Mouse (Mus musculus) forebrain, embryonic 11.5 days (tissue): ENCODE results near the gene Frmd4a. TPM values are rescaled to one million over a fixed set of nuclear protein-coding genes. Genes with fewer than 3 reads are reported as not detected.
"Not testable (repeated sequence)": the region's sequence is repeated elsewhere in the genome, so short reads cannot be mapped to it uniquely, and the experiment has no call there.

Experiments
- ATAC-seq: fragments of 200-750 bp; cut with Nextera tagmentation; replicated peaks from 2 replicates; pipeline ENCODE4 v1.8.0; 2017; ENCODE audit warnings: moderate TSS enrichment; ENCODE audit not compliant: low FRiP score
- DNase-seq: peaks from one replicate; pipeline ENCODE4 v3.0.0-alpha.2; 2017; ENCODE audit warnings: low spot score
- H3K27ac ChIP-seq: fragments of 300-500 bp; sonication (generic); 2 replicates; pipeline ENCODE4 v1.5.1; 2014; ENCODE audit warnings: low read depth, low read length
- H3K27me3 ChIP-seq: fragments of 300-500 bp; sonication (generic); 2 replicates; pipeline ENCODE4 v1.6.1; 2014; ENCODE audit warnings: mild to moderate bottlenecking, low read length, mixed read lengths; ENCODE audit not compliant: control insufficient read depth, insufficient read depth
- H3K36me3 ChIP-seq: fragments of 300-500 bp; sonication (generic); 2 replicates; pipeline ENCODE4 v1.6.1; 2014; ENCODE audit warnings: mild to moderate bottlenecking, low read length, moderate library complexity, mixed read lengths; ENCODE audit not compliant: control insufficient read depth, insufficient read depth
- H3K4me1 ChIP-seq: fragments of 300-500 bp; sonication (generic); replicated peaks from 2 replicates; pipeline ENCODE4 v1.6.1; 2014; ENCODE audit warnings: low read length, mixed read lengths; ENCODE audit not compliant: control insufficient read depth, insufficient read depth
- H3K4me2 ChIP-seq: fragments of 300-500 bp; sonication (generic); 2 replicates; pipeline ENCODE4 v1.6.1; 2014; ENCODE audit warnings: low read depth, mild to moderate bottlenecking, low read length, moderate library complexity, mixed read lengths; ENCODE audit not compliant: severe bottlenecking
- H3K4me3 ChIP-seq: fragments of 300-500 bp; sonication (generic); 2 replicates; pipeline ENCODE4 v1.5.1; 2014; ENCODE audit warnings: low read depth, low read length
- H3K9ac ChIP-seq: fragments of 300-500 bp; sonication (generic); 2 replicates; pipeline ENCODE4 v1.6.1; 2014; ENCODE audit warnings: low read length
- H3K9me3 ChIP-seq: fragments of 300-500 bp; sonication (generic); 2 replicates; pipeline ENCODE4 v1.6.1; 2016; ENCODE audit warnings: low read length, mixed read lengths; ENCODE audit not compliant: control insufficient read depth
- WGBS: fragments of 180-500 bp; shearing (Covaris S2); extraction: QIAGEN DNeasy Blood & Tissue Kit; methylation state at CpG from one replicate; pipeline ENCODE4 v1.1.7; 2014; 5-methylcytosine and 5-hydroxymethylcytosine counted together
- polyA plus RNA-seq: library from polyadenylated mRNA; unstranded; fragments of >200 nt; fragmentation: Nextera tagmentation; extraction: Ambion mirVana; gene quantifications from 2 replicates; pipeline ENCODE4 v1.2.1, GENCODE M21; 2014

The Frmd4a gene
- polyA plus RNA-seq, 1 experiment from 2014 or later, result 50.3 TPM

DNA sequence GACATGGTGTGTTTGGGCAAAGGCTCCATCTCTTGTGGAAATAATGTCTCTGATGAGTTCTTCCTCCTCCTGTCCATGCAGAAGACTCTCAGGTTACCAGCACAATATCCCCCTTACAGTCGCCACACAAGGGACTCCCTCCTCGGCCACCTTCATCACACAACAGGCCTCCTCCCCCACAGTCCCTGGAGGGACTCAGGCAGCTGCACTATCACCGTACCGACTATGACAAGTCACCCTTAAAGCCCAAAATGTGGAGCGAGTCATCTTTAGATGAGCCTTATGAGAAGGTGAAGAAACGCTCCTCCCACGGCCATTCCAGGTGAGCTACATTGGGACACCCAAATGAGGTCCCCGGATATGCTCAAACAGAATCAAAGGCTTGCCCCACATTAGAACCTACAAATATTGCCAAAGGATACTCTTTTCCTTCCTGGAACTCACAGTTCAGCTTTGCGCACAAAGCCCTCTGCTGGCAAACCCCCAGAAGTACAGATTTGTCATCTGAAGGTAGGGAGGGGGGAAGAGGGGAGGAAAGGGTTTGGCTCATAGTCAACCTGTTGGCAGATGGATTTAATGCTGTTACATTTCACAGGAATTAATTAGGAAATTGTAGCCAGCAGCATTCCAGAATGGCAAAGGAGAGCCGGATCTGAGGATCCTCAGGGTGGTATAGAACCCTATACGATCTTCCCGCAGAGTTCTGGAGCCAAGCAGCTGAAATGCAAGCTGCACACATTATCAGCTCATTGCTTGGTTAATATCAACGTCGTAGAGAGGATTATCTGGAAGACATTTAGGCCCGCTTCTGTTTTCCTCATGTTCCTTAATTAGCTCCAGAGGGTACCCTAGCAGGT lies 583.7 kb downstream of the Frmd4a start:
- no peak overlapping the region for H3K4me3 ChIP-seq
- H3K36me3 ChIP-seq, result peaks cover 25% of the 10 kb centered on the region
- peak; percentile 58 for DNase-seq
- H3K4me1 ChIP-seq, result no peaks in the 10 kb centered on the region
- 69% methylated on average over 15 of the region's 15 CpGs for WGBS
- no peak overlapping the region for H3K27ac ChIP-seq
- H3K9me3 ChIP-seq, result no peaks in the 10 kb centered on the region
- H3K4me2 ChIP-seq, result no peak overlapping the region
- no peak overlapping the region for H3K9ac ChIP-seq
- no peaks in the 10 kb centered on the region for H3K27me3 ChIP-seq
- no peak for ATAC-seq

GRCm38 (mm10) chr2:4603361-4603945 lies 585.9 kb downstream of the Frmd4a start:
- WGBS, result 91% methylated on average over 33 of the region's 33 CpGs
- ATAC-seq, result 0 out of 2 replicates have a peak, but pooled peaks have one; percentile 15
- peaks cover 28% of the 10 kb centered on the region for H3K36me3 ChIP-seq

DNA sequence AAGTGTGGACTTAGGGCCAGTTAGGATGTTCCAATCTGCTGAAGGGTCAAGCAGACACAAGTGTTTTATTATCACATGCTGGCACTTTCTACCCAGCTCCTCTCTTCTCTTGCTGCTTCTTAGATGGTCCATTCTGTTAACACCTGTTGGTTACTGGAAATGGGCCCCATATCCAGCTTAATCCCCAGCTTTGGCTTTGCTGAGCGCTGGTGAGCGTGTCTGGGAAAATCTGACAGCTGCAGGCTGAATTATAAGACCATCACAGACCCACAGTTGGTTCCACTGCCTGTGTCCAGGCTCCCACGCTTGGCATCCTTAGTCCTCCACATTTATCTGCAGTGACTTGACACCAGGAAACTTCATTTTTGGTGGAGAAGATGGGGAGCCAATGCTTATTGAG lies 589.0 kb downstream of the Frmd4a start:
- ATAC-seq, result no peak
- no peaks in the 10 kb centered on the region for H3K9me3 ChIP-seq
- H3K27me3 ChIP-seq, result no peaks in the 10 kb centered on the region
- no peak overlapping the region for H3K4me2 ChIP-seq
- 96% methylated on average over 3 of the region's 3 CpGs for WGBS
- H3K9ac ChIP-seq, result no peak overlapping the region
- peaks cover 31% of the 10 kb centered on the region for H3K36me3 ChIP-seq
- peak; percentile 25 for DNase-seq
- no peak overlapping the region for H3K4me3 ChIP-seq
- no peak overlapping the region for H3K27ac ChIP-seq
- no peaks in the 10 kb centered on the region for H3K4me1 ChIP-seq

More at GRCm38 (mm10) chr2:4603361-4603945, 585.9 kb downstream of the Frmd4a start:
- Histone ChIP-seq H3K4me3 (no peak overlapping the region), H3K9me3 (no peaks in the 10 kb centered on the region), H3K27ac (no peak overlapping the region), H3K4me1 (no peaks in the 10 kb centered on the region), H3K27me3 (no peaks in the 10 kb centered on the region), H3K9ac (no peak overlapping the region), H3K4me2 (no peak overlapping the region)
- no peak for DNase-seq

DNA sequence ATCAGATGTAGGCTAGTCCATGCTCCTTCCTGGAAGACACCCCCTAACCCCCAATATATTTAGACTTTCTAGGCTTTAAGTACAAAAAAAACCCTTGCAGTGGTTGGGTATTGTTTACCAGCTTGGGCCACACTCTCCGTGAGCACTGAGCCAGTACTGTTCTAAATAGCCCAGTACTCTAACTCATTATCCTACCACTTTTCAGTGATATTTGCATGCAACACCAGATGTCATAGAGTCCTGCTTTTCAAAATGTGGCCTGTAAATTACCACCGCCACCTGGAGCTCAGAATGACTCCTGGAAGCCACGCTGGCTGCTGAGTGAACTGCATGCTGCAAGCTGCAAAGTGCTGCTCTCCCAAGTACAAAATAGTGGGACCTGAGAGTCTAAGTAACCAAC lies 590.7 kb downstream of the Frmd4a start:
- WGBS, result 88% methylated on average over 3 of the region's 3 CpGs
- H3K27ac ChIP-seq, result no peak overlapping the region
- H3K9ac ChIP-seq, result no peak overlapping the region
- H3K4me3 ChIP-seq, result no peak overlapping the region
- H3K36me3 ChIP-seq, result peaks cover 22% of the 10 kb centered on the region
- ATAC-seq (no peak), DNase-seq (peak; percentile 25)
- H3K9me3 ChIP-seq, result no peaks in the 10 kb centered on the region
- H3K4me1 ChIP-seq, result no peaks in the 10 kb centered on the region
- no peaks in the 10 kb centered on the region for H3K27me3 ChIP-seq
- H3K4me2 ChIP-seq, result no peak overlapping the region

DNA sequence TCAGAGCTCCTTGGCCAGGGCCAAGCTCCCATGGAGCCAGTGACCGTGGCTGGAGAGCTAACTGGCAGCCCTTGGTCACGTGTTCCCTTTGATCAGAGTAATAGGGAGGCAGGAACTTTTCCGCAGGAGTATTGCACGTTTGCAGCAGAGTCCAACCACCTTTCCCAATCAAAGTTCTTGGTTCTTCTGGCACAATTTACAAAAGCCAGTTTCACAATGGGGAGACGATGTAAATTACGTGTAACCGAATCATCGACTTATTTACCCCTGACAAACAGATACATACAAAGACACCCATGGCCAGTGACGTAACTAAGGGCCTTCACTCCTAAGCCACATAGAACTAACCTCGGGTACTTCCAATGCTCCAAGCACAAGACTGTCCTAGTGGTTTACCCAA lies 591.9 kb downstream of the Frmd4a start:
- Histone ChIP-seq H3K4me2 (no peak overlapping the region), H3K4me1 (no peaks in the 10 kb centered on the region), H3K27ac (no peak overlapping the region), H3K9me3 (no peaks in the 10 kb centered on the region), H3K9ac (no peak overlapping the region), H3K27me3 (no peaks in the 10 kb centered on the region), H3K36me3 (peaks cover 14% of the 10 kb centered on the region), H3K4me3 (no peak overlapping the region)
- no peak for ATAC-seq
- DNase-seq, result peak; percentile 18
- 91% methylated on average over 10 of the region's 10 CpGs for WGBS

GRCm38 (mm10) chr2:4611295-4611694 lies 593.8 kb downstream of the Frmd4a start:
- no peak for DNase-seq
- Histone ChIP-seq H3K27me3 (no peaks in the 10 kb centered on the region), H3K4me2 (no peak overlapping the region), H3K9me3 (no peaks in the 10 kb centered on the region), H3K36me3 (peaks cover 6% of the 10 kb centered on the region; the same call in 1 of the 2 replicates), H3K9ac (no peak overlapping the region), H3K4me3 (no peak overlapping the region), H3K27ac (no peak overlapping the region), H3K4me1 (no peaks in the 10 kb centered on the region)
- ATAC-seq, result no peak
- 86% methylated on average over 6 of the region's 6 CpGs for whole genome bisulfite sequencing

DNA sequence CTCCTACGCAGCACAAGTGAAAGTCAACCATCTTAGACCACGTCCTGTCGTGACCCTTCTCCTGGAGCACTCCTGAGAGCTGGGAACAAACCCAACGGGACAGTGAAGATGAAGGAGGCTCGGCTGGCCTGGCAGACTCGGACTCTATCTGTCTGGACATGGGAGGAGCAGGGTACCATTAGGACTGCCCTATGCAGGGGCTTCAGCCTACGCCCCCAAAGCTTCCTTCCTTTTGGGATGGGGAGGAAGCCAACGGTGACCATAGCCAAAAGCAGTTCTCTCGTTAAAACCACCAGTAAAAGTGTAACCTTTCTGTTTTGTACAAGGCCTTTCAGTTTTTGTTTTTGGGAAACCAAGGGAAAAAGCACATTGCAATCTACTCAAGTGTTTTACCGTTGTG lies 594.2 kb downstream of the Frmd4a start:
- Histone ChIP-seq H3K27me3 (no peaks in the 10 kb centered on the region), H3K9me3 (no peaks in the 10 kb centered on the region), H3K36me3 (peaks cover 6% of the 10 kb centered on the region; the same call in 1 of the 2 replicates), H3K4me1 (no peaks in the 10 kb centered on the region), H3K4me3 (no peak overlapping the region), H3K27ac (no peak overlapping the region), H3K9ac (no peak overlapping the region), H3K4me2 (no peak overlapping the region)
- DNase-seq (no peak), ATAC-seq (no peak)
- WGBS, result 90% methylated on average over 10 of the region's 10 CpGs

- not testable (repeated sequence) for H3K9ac ChIP-seq, H3K9me3 ChIP-seq, H3K4me2 ChIP-seq, H3K4me1 ChIP-seq, ATAC-seq, H3K36me3 ChIP-seq, H3K27ac ChIP-seq, DNase-seq, H3K4me3 ChIP-seq, H3K27me3 ChIP-seq
- WGBS, result 78% methylated on average over 6 of the region's 6 CpGs
These were observed 596.9 kb downstream of the Frmd4a start for GRCm38 (mm10) chr2:4614276-4614929.
